Mouse (Mus musculus) brain, embryonic 14.5 days (tissue): Measurements from ENCODE around the gene Xylt1. TPM values are rescaled to one million over a fixed set of nuclear protein-coding genes. Genes with fewer than 3 reads are reported as not detected.

ENCODE experiments used
- DNase-seq: peaks from one replicate; pipeline ENCODE4 v3.0.0-alpha.2; 2011; ENCODE audit warnings: low read depth
- CTCF ChIP-seq: fragments of 200-500 bp; IDR thresholded peaks from 2 replicates; pipeline ENCODE4 v1.5.1; 2012; ENCODE audit warnings: inconsistent platforms, mild to moderate bottlenecking, moderate library complexity, borderline replicate concordance; ENCODE audit not compliant: insufficient read depth, insufficient read length; ENCODE audit errors: extremely low read depth
- POLR2A ChIP-seq: fragments of 200-500 bp; IDR thresholded peaks from 2 replicates; pipeline ENCODE4 v1.6.1; 2012; ENCODE audit warnings: mild to moderate bottlenecking, inconsistent platforms, borderline replicate concordance; ENCODE audit not compliant: poor library complexity, insufficient read depth, insufficient read length, severe bottlenecking; ENCODE audit errors: extremely low read depth
- polyA plus RNA-seq: library from polyadenylated mRNA; depleted of rRNA; stranded (reverse); fragments of >200 nt; gene quantifications from 2 replicates; pipeline ENCODE4 v1.2.3, GENCODE M21; 2012

The Xylt1 gene
- polyA plus RNA-seq, 1 experiment, result 8.2 TPM

GRCm38 (mm10) chr7:117401581-117401980 is 20.8 kb downstream of the Xylt1 start:
- peak; percentile 80 for DNase-seq
- no peak for TF ChIP-seq POLR2A
- TF ChIP-seq CTCF, result no peak

GRCm38 (mm10) chr7:117406336-117406735 is 25.6 kb downstream of the Xylt1 start:
- no peak for DNase-seq
- TF ChIP-seq POLR2A, result no peak
- no peak for TF ChIP-seq CTCF

GRCm38 (mm10) chr7:117409268-117409988 is 28.6 kb downstream of the Xylt1 start:
- DNase-seq, result no peak
- no peak for TF ChIP-seq CTCF
- no peak for TF ChIP-seq POLR2A

- no peak for DNase-seq
- no peak for TF ChIP-seq CTCF
- TF ChIP-seq POLR2A, result no peak
Measured at GRCm38 (mm10) chr7:117411874-117412273, 31.1 kb downstream of the Xylt1 start.

- peak; percentile 37 for DNase-seq
- TF ChIP-seq POLR2A (no peak), CTCF (no peak)
Measured at GRCm38 (mm10) chr7:117412405-117412804, 31.6 kb downstream of the Xylt1 start.

GRCm38 (mm10) chr7:117414341-117415008 is 33.7 kb downstream of the Xylt1 start:
- DNase-seq, result no peak

GRCm38 (mm10) chr7:117415009-117415363 is 34.2 kb downstream of the Xylt1 start:
- TF ChIP-seq CTCF, result no peak
- TF ChIP-seq POLR2A, result no peak

More at GRCm38 (mm10) chr7:117414341-117415008, 33.7 kb downstream of the Xylt1 start:
- TF ChIP-seq CTCF (no peak), POLR2A (no peak)

GRCm38 (mm10) chr7:117419041-117419440 is 38.3 kb downstream of the Xylt1 start:
- TF ChIP-seq CTCF (no peak), POLR2A (no peak)
- peak; percentile 92 for DNase-seq

More at GRCm38 (mm10) chr7:117415009-117415363, 34.2 kb downstream of the Xylt1 start:
- DNase-seq, result no peak

GRCm38 (mm10) chr7:117419846-117420245 is 39.1 kb downstream of the Xylt1 start:
- TF ChIP-seq POLR2A, result no peak
- TF ChIP-seq CTCF, result no peak
- no peak for DNase-seq

- DNase-seq, result no peak
- TF ChIP-seq CTCF, result no peak
Measured at GRCm38 (mm10) chr7:117420301-117420700, 39.5 kb downstream of the Xylt1 start.

GRCm38 (mm10) chr7:117420836-117421566 is 40.2 kb downstream of the Xylt1 start:
- peak; percentile 83 for DNase-seq
- TF ChIP-seq POLR2A, result no peak
- TF ChIP-seq CTCF, result no peak

GRCm38 (mm10) chr7:117424841-117425240 is 44.1 kb downstream of the Xylt1 start:
- TF ChIP-seq CTCF (no peak), POLR2A (no peak)
- DNase-seq, result no peak

- DNase-seq, result no peak
- TF ChIP-seq CTCF (no peak), POLR2A (no peak)
Measured at GRCm38 (mm10) chr7:117426366-117426765, 45.6 kb downstream of the Xylt1 start.
